Mouse (Mus musculus) embryonic facial prominence, embryonic 12.5 days (tissue): ENCODE results near the gene Pik3r6. TPM values are rescaled to one million over a fixed set of nuclear protein-coding genes. Genes with fewer than 3 reads are reported as not detected.

Source experiments
- ATAC-seq: fragments of 200-750 bp; cut with Nextera tagmentation; 2 replicates; pipeline ENCODE4 v1.8.0; 2017; ENCODE audit not compliant: insufficient number of reproducible peaks, insufficient read depth, low FRiP score, low TSS enrichment
- H3K27ac ChIP-seq: fragments of 300-500 bp; sonication (generic); 2 replicates; pipeline ENCODE4 v1.5.1; 2016; ENCODE audit warnings: mild to moderate bottlenecking
- H3K27me3 ChIP-seq: fragments of 300-500 bp; sonication (generic); 2 replicates; pipeline ENCODE4 v1.6.1; 2016; ENCODE audit warnings: mild to moderate bottlenecking, moderate library complexity
- H3K36me3 ChIP-seq: fragments of 300-500 bp; sonication (generic); 2 replicates; pipeline ENCODE4 v1.6.1; 2016; ENCODE audit warnings: mild to moderate bottlenecking
- H3K4me1 ChIP-seq: fragments of 300-500 bp; sonication (generic); 2 replicates; pipeline ENCODE4 v1.6.1; 2016
- H3K4me2 ChIP-seq: fragments of 300-500 bp; sonication (generic); replicated peaks from 2 replicates; pipeline ENCODE4 v1.6.1; 2016; ENCODE audit warnings: mild to moderate bottlenecking, moderate library complexity
- H3K4me3 ChIP-seq: fragments of 300-500 bp; sonication (generic); 2 replicates; pipeline ENCODE4 v1.5.1; 2016; ENCODE audit warnings: mild to moderate bottlenecking
- H3K9ac ChIP-seq: fragments of 300-500 bp; sonication (generic); 2 replicates; pipeline ENCODE4 v1.6.1; 2016; ENCODE audit warnings: mild to moderate bottlenecking, moderate library complexity
- H3K9me3 ChIP-seq: fragments of 300-500 bp; sonication (generic); 2 replicates; pipeline ENCODE4 v1.6.1; 2016; ENCODE audit warnings: mild to moderate bottlenecking, moderate library complexity
- whole genome bisulfite sequencing: fragments of 180-500 bp; shearing (Covaris S2); methylation state at CpG from one replicate; pipeline ENCODE4 v1.1.7; 2016; 5-methylcytosine and 5-hydroxymethylcytosine counted together
- polyA plus RNA-seq: library from polyadenylated mRNA; unstranded; fragments of >200 nt; fragmentation: Nextera tagmentation; extraction: Ambion mirVana; gene quantifications from 2 replicates; pipeline ENCODE4 v1.2.1, GENCODE M21; 2016

Gene Pik3r6
- polyA plus RNA-seq, 1 experiment from 2014 or later, result 2.5 TPM

DNA sequence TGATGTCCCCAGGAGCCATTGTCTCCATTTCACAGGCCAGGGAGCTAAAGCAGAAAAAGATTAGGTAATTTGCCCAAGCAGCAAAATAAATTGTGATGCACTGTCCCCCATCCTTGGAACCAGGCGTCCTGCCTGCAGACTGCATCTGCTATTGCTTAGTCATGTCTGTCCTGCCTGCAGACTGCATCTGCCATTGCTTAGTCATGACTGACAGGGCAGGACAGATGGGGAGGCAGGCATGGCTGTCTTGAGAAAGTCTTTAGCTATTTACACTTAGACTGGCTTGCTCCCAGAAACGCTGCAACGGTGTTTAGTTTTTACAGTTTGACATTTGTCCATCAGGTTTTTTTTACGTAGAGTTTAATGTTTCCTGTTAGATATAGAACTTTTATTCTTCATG is 33.6 kb downstream of the Pik3r6 start:
- no peaks in the 10 kb centered on the region for H3K4me1 ChIP-seq
- peaks cover 6% of the 10 kb centered on the region; the same call in 1 of the 2 replicates for H3K27me3 ChIP-seq
- H3K27ac ChIP-seq, result no peak overlapping the region
- no peak for ATAC-seq
- WGBS, result 39% methylated on average over 4 of the region's 4 CpGs
- H3K9ac ChIP-seq, result no peak overlapping the region
- H3K4me3 ChIP-seq, result no peak overlapping the region
- H3K9me3 ChIP-seq, result no peaks in the 10 kb centered on the region
- no peak overlapping the region for H3K4me2 ChIP-seq
- H3K36me3 ChIP-seq, result no peaks in the 10 kb centered on the region

DNA sequence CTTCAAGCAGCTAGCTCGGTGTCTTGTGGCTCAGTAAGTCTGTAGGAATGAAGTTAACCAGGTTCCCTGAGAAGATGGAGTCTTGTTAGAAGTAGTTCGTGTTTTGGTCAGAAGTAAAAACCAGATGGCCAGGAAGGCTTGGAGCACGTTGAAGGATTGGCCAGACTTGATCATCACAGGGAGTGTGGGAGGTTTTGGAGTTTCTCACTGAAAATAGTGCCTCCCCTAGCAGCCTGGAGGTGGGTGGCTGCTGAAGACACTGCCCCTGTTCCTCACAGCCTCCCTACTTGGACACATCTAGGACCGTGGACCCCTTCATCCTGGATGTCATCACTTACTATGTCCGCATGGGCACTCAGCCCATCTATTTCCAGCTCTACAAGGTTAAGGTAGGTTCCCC is 36.8 kb downstream of the Pik3r6 start:
- Histone ChIP-seq H3K36me3 (no peaks in the 10 kb centered on the region), H3K27me3 (0 out of 2 replicates have a peak, but pooled peaks cover 3% of the 10 kb centered on the region), H3K4me1 (peaks cover under 1% of the 10 kb centered on the region; the same call in 1 of the 2 replicates), H3K4me3 (no peak overlapping the region), H3K4me2 (no peak overlapping the region), H3K9me3 (no peaks in the 10 kb centered on the region), H3K9ac (no peak overlapping the region), H3K27ac (no peak overlapping the region)
- 57% methylated on average over 5 of the region's 5 CpGs for WGBS
- no peak for ATAC-seq

DNA sequence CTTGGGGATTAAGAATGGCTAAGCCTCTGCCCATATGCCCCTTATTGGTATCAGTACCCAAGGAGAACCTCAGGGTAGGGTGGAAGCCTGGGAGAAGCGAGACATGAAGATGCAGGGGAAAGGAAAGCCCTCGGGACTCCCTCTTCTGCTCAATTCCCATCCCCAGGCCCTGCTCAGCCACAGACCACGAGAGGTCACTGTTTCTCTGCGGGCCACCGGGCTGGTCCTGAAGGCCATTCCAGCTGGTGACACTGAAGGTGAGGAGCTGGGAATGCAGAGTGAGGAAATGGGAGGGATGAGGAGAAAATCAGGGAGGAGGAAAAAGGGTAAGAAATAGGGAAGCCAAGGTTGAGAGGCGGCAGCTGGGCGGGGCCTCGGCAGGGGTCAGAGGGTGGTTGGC is 41.7 kb downstream of the Pik3r6 start:
- WGBS, result 8% methylated on average over 8 of the region's 8 CpGs

DNA sequence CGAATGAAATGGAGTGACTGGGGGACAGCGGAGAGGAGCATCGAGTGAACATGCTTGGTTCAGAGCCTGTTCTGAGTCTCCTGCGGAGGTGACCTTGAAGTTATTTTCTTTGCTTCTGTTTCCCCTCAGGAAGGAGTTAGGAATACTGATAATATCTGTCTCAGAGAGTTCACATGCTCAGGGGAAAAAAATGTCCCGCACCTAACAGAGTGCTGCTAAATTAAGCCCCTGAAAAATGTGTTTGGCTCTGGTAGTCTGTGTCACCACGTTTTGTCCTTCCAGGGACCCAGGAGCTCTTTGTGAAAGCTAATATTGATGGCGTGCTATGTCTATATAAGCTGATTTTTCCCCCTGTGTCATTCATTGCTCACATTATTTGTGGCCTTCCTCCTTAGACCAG is 42.4 kb downstream of the Pik3r6 start:
- peaks cover 4% of the 10 kb centered on the region; the same call in 1 of the 2 replicates for H3K4me1 ChIP-seq
- no peak for ATAC-seq
- H3K27me3 ChIP-seq, result 0 out of 2 replicates have a peak, but pooled peaks cover 3% of the 10 kb centered on the region
- H3K9me3 ChIP-seq, result no peaks in the 10 kb centered on the region
- 46% methylated on average over 7 of the region's 7 CpGs for WGBS
- no peak overlapping the region for H3K4me3 ChIP-seq
- no peaks in the 10 kb centered on the region for H3K36me3 ChIP-seq
- no peak overlapping the region for H3K9ac ChIP-seq
- H3K27ac ChIP-seq, result no peak overlapping the region
- H3K4me2 ChIP-seq, result no peak overlapping the region

More for the DNA sequence above, 41.7 kb downstream of the Pik3r6 start:
- Histone ChIP-seq H3K27me3 (0 out of 2 replicates have a peak, but pooled peaks cover 3% of the 10 kb centered on the region), H3K4me2 (no peak overlapping the region), H3K4me1 (peaks cover 4% of the 10 kb centered on the region; the same call in 1 of the 2 replicates), H3K9ac (no peak overlapping the region), H3K9me3 (no peaks in the 10 kb centered on the region), H3K36me3 (no peaks in the 10 kb centered on the region), H3K4me3 (no peak overlapping the region), H3K27ac (no peak overlapping the region)
- no peak for ATAC-seq

DNA sequence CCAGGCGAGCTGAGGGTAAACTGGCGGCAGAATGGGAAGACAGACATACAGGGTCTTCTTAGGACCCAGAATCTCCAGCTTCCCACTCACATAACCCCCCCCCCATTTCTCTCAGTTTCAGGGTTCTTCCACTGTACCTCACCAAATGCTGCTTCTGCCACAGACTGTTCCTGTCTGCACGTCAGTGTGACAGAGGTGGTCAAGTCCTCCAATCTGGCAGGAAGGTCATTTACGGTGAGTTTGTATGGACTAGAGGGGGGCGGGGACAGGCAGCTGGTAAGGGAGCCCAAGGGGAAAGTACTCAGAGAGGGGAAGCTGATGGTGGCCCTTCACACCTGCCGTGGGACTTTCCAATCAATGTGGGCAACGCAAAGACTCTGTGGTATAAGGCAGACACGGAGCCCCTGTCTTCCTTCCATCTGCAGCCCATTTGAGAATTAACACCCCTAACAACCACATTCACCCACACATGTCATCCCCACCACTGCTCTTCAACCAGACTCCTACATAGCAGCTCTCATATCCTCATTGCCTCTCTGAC is 42.9 kb downstream of the Pik3r6 start:
- H3K27me3 ChIP-seq, result 0 out of 2 replicates have a peak, but pooled peaks cover 3% of the 10 kb centered on the region
- H3K27ac ChIP-seq, result no peak overlapping the region
- no peak overlapping the region for H3K4me3 ChIP-seq
- no peak for ATAC-seq
- H3K36me3 ChIP-seq, result no peaks in the 10 kb centered on the region
- H3K4me1 ChIP-seq, result peaks cover 4% of the 10 kb centered on the region; the same call in 1 of the 2 replicates
- H3K9me3 ChIP-seq, result no peaks in the 10 kb centered on the region
- no peak overlapping the region for H3K4me2 ChIP-seq
- 71% methylated on average over 8 of the region's 8 CpGs for WGBS
- H3K9ac ChIP-seq, result no peak overlapping the region

DNA sequence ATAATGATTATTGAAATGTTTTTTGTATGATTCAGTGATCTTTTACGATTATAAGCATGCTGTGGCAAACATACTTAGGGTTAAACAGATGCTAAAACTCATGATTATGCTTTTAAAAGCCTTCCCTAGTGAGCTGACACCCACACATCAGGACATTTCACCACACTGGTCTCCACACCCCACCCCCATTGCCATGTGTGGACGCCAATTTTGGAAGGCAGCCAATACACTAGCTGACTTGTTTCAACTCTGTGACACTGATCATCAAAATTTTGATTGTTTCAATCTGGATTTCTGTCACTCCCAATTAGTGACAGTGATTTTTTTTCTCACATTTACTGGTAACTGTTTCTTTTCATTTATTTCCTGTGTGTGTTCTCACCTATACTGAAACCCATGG is 44.7 kb downstream of the Pik3r6 start:
- Histone ChIP-seq H3K9me3 (no peaks in the 10 kb centered on the region), H3K4me2 (no peak overlapping the region), H3K36me3 (no peaks in the 10 kb centered on the region), H3K4me3 (no peak overlapping the region), H3K9ac (no peak overlapping the region), H3K27me3 (0 out of 2 replicates have a peak, but pooled peaks cover 3% of the 10 kb centered on the region), H3K27ac (no peak overlapping the region), H3K4me1 (peaks cover 4% of the 10 kb centered on the region; the same call in 1 of the 2 replicates)
- WGBS, result 52% methylated on average over 2 of the region's 2 CpGs
- ATAC-seq, result no peak

DNA sequence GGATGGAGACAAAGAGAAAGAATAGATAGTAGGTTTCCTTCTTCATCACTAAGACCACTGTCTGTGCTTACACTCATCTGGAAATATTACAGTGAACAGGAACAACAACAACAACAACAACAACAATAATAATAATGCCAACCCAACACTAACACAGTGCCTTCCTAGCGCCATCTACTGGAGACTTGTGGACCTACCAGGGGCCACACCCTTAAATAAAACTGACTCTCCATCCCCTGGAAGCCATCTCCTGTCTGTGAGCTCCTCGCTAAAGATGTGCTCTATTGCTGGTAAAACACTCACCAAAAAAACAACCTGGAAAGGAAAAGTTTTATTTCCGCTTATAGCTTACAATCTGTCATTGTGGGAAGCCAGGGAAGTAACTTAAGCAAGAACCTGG is 46.8 kb downstream of the Pik3r6 start:
- H3K4me3 ChIP-seq, result no peak overlapping the region
- H3K9me3 ChIP-seq, result no peaks in the 10 kb centered on the region
- H3K27ac ChIP-seq, result no peak overlapping the region
- no peaks in the 10 kb centered on the region for H3K36me3 ChIP-seq
- 55% methylated on average over 3 of the region's 3 CpGs for WGBS
- ATAC-seq, result no peak
- H3K9ac ChIP-seq, result no peak overlapping the region
- no peak overlapping the region for H3K4me2 ChIP-seq
- peaks cover 7% of the 10 kb centered on the region; the same call in 1 of the 2 replicates for H3K4me1 ChIP-seq
- no peaks in the 10 kb centered on the region for H3K27me3 ChIP-seq

DNA sequence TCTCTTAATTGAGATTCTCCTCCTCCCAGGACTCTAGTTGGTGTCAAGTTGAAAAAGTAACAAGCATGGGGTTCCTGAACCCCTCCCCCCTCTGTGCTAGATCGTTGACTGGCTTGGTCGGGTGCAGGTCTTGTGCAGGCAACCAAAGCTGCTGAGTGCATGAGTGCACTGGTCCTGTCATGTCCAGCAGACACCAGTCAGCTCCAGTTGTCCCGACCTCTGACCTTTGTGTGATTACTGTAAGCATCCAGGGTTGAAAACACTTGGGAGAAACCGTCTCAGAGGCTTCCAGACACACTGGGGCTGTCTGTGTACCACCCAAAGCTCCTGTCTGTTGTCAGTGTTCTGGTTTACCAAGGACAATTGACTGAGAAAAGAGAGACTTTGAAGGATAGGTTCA is 47.5 kb downstream of the Pik3r6 start:
- Histone ChIP-seq H3K27ac (no peak overlapping the region), H3K9me3 (no peaks in the 10 kb centered on the region), H3K9ac (no peak overlapping the region), H3K4me3 (no peak overlapping the region), H3K4me2 (no peak overlapping the region), H3K4me1 (0 out of 2 replicates have a peak, but pooled peaks cover 3% of the 10 kb centered on the region), H3K27me3 (no peaks in the 10 kb centered on the region), H3K36me3 (no peaks in the 10 kb centered on the region)
- 58% methylated on average over 4 of the region's 4 CpGs for WGBS
- no peak for ATAC-seq

DNA sequence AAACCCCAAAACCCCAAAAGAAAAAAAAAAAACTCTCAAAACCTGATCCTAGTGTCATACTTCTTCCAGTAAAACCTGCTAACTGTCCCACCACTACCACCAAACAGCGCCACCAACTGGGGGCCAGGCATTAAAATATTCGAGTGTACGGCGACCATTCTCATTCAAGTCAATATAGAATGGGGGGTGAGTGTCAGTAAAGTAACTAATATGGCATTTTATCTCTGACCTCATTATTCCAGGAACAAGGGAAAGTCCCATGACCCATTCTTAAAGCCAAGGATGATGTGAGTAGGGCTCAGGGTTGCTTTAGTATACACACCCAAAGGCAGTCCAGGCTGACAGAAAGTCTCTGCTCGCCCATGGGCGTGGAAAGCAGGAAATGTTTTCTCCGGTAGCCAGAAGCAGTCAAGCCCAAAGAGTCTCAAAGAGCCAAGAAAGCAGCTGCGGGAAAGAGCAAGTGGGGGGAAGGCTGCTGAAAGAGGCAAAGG is 51.2 kb downstream of the Pik3r6 start:
- Histone ChIP-seq H3K4me2 (no peak overlapping the region), H3K36me3 (no peaks in the 10 kb centered on the region), H3K9me3 (no peaks in the 10 kb centered on the region), H3K4me3 (no peak overlapping the region), H3K9ac (no peak overlapping the region), H3K4me1 (0 out of 2 replicates have a peak, but pooled peaks cover 8% of the 10 kb centered on the region), H3K27me3 (peaks cover 22% of the 10 kb centered on the region), H3K27ac (no peak overlapping the region)
- WGBS, result 37% methylated on average over 8 of the region's 8 CpGs
- ATAC-seq, result no peak

DNA sequence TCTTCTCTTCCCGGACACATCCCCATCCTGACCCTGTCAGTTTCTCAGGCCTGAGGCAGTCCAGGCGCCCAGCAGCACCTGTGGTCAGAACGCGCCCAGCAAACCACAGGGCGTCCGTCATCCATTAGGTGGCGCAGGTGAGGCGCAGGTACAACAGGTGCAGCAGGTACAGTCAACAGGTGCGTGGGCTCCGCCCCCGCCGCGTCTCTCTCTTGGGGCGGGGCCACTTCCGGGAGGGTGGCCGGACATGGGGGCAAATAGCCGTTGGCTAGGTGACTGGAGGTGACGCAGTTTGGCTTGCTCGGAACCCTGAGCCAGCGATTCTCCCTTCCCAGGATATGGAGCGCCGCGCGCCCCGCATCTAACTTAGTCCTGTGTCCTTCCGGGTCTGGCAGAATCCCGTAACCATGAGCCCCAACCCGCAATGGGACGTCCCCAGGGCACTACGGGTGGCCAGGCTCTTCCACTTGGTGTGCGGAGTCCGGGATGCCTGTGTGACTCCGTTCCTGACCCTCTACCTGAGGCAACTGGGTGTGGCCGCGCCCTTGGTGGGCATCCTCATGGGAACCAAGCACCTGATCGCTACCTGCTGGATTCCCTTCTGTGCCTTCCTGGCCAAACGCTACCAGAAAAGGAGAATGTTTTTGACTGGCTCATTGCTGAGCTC is 53.2 kb downstream of the Pik3r6 start, which contains the start of gene Mfsd6l:
Mfsd6l (plus strand) TSS at position 269 of the 667 bp plus-strand sequence.
- H3K9me3 ChIP-seq, result no peaks in the 10 kb centered on the region
- no peak for ATAC-seq
- H3K4me3 ChIP-seq, result peak within 1 kb of the TSS; percentile 22
- no peak within 1 kb of the TSS for H3K27ac ChIP-seq
- H3K27me3 ChIP-seq, result peaks cover 22% of the 10 kb centered on the region
- H3K36me3 ChIP-seq, result no peaks in the 10 kb centered on the region
- H3K4me1 ChIP-seq, result 0 out of 2 replicates have a peak, but pooled peaks cover 8% of the 10 kb centered on the region
- 7% methylated on average over 37 of the region's 37 CpGs for WGBS
- H3K9ac ChIP-seq, result no peak within 1 kb of the TSS
- H3K4me2 ChIP-seq, result peak within 1 kb of the TSS; percentile 38

DNA sequence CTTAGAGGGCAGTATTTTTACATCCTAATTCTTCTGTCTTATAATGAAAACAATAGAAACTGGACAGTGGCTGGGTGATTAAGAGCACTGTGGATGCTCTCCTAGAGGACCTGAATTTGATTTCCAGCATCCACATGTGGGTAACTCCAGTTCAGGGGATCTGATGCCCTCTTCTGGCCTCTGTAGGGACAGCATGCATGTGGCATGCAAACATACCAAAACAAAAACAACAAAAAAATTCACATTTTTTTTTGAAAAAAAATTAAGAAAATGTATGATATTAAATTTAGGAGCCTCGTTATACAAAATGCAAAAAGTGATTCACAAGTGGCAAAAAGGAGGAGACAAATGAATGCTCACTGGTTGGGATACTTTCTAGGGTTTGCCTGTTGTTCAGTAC is 56.7 kb downstream of the Pik3r6 start:
- 44% methylated on average over 1 of the region's 1 CpGs for WGBS
- 0 out of 2 replicates have a peak, but pooled peaks cover 5% of the 10 kb centered on the region for H3K4me1 ChIP-seq
- H3K9ac ChIP-seq, result no peak overlapping the region
- H3K4me2 ChIP-seq, result no peak overlapping the region
- H3K9me3 ChIP-seq, result no peaks in the 10 kb centered on the region
- ATAC-seq, result no peak
- H3K27ac ChIP-seq, result no peak overlapping the region
- peaks cover 22% of the 10 kb centered on the region for H3K27me3 ChIP-seq
- no peak overlapping the region for H3K4me3 ChIP-seq
- H3K36me3 ChIP-seq, result no peaks in the 10 kb centered on the region
